Mouse (Mus musculus): Measurements from ENCODE around the gene Tmem207. TPM values are rescaled to one million over a fixed set of nuclear protein-coding genes. Genes with fewer than 3 reads are reported as not detected.
A peak's percentile ranks its signal among the peaks of the same experiment; 100 is the strongest.
"Not testable (repeated sequence)": the region's sequence is repeated elsewhere in the genome, so short reads cannot be mapped to it uniquely, and the experiment has no call there.

Tmem207 gene
- polyA plus RNA-seq, 1 experiment: 0.25 TPM

DNA sequence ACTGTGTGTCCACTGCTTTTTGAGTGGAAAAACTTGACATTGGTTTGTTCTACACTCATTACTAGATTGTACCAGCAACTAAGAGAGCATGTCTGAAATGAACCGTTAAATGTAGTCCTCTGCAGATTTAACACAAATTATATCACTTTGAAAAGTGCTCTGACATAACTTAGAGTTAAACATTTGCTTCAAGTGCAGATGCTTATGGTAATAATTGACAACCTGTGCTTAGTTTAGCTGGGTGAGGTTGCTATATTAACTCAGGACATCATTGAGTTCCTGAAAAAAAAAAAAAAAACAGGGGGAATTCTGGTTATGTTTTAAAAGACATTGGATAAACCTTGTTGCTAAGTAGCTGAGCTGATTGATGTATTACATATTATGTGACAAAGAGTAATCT, 3.9 kb upstream of the Tmem207 start:
- TF ChIP-seq CTCF (IDR thresholded peaks at IDR 0.05; ENCODE audit: borderline replicate concordance, extremely low read depth, insufficient read depth, insufficient read length) (no peak), POLR2A (IDR thresholded peaks at IDR 0.05; ENCODE audit: borderline replicate concordance, extremely low read depth, insufficient read depth, insufficient read length, poor library complexity, severe bottlenecking) (no peak)

DNA sequence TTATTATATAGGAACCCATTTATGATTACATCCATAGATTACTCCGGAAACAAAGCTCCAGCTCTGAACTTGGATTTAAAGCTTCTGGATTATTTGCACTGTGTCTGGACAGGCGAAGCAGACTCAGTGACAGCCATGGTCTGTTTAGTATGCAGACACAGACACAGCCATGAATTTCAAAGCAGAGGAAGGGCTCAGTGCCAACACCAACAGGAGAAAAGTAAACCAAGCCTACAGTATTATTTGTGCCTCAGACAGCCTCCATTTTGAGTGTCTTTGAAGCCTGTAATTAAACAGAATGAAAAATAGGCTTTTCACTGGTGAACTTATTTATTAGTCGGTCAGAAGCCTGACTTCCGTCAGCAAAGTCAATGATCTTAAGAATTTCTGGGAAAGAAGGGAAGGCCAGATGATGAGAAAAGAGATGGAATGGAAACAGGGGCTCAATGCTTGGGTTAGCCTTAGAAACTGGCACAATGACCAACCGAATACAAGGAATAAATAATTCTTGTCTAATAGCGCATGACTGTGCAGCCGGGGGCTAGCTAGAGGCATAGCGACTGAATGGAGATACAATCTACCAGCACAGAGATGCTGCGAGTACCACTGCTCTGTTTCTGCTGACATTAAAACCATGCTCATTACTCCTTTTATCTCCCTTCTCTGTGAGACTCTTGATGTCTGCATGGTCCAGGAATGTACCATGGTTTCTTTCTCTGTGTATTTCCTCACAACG, 1.5 kb upstream of the Tmem207 start:
- TF ChIP-seq POLR2A (IDR thresholded peaks at IDR 0.05; ENCODE audit: borderline replicate concordance, extremely low read depth, insufficient read depth, insufficient read length, poor library complexity, severe bottlenecking) (no peak), CTCF (IDR thresholded peaks at IDR 0.05; ENCODE audit: borderline replicate concordance, extremely low read depth, insufficient read depth, insufficient read length) (no peak)
- peak; percentile 96 for DNase-seq (ENCODE audit: low read depth)

More for the DNA sequence above, 3.9 kb upstream of the Tmem207 start:
- DNase-seq (ENCODE audit: low read depth): no peak

- peak; percentile 71 for DNase-seq (ENCODE audit: low read depth)
- TF ChIP-seq CTCF (IDR thresholded peaks at IDR 0.05; ENCODE audit: borderline replicate concordance, extremely low read depth, insufficient read depth, insufficient read length): no peak
- TF ChIP-seq POLR2A (IDR thresholded peaks at IDR 0.05; ENCODE audit: borderline replicate concordance, extremely low read depth, insufficient read depth, insufficient read length, poor library complexity, severe bottlenecking): no peak
Measured at GRCm38 (mm10) chr16:26525832-26526231, 737 bp downstream of the Tmem207 start.

GRCm38 (mm10) chr16:26519596-26519995, 7.0 kb downstream of the Tmem207 start:
- DNase-seq (ENCODE audit: low read depth): no peak
- TF ChIP-seq CTCF (IDR thresholded peaks at IDR 0.05; ENCODE audit: borderline replicate concordance, extremely low read depth, insufficient read depth, insufficient read length): peak; percentile 41; the same call in 1 of the 2 replicates
- no peak for TF ChIP-seq POLR2A (IDR thresholded peaks at IDR 0.05; ENCODE audit: borderline replicate concordance, extremely low read depth, insufficient read depth, insufficient read length, poor library complexity, severe bottlenecking)

- no peak for TF ChIP-seq POLR2A (IDR thresholded peaks at IDR 0.05; ENCODE audit: borderline replicate concordance, extremely low read depth, insufficient read depth, insufficient read length, poor library complexity, severe bottlenecking)
- TF ChIP-seq CTCF (IDR thresholded peaks at IDR 0.05; ENCODE audit: borderline replicate concordance, extremely low read depth, insufficient read depth, insufficient read length): no peak
- DNase-seq (ENCODE audit: low read depth): no peak
Measured at GRCm38 (mm10) chr16:26504961-26505360, 21.6 kb downstream of the Tmem207 start.

- TF ChIP-seq CTCF (IDR thresholded peaks at IDR 0.05; ENCODE audit: borderline replicate concordance, extremely low read depth, insufficient read depth, insufficient read length) (no peak), POLR2A (IDR thresholded peaks at IDR 0.05; ENCODE audit: borderline replicate concordance, extremely low read depth, insufficient read depth, insufficient read length, poor library complexity, severe bottlenecking) (no peak)
- no peak for DNase-seq (ENCODE audit: low read depth)
Measured at GRCm38 (mm10) chr16:26500738-26501137, 25.8 kb downstream of the Tmem207 start.

DNA sequence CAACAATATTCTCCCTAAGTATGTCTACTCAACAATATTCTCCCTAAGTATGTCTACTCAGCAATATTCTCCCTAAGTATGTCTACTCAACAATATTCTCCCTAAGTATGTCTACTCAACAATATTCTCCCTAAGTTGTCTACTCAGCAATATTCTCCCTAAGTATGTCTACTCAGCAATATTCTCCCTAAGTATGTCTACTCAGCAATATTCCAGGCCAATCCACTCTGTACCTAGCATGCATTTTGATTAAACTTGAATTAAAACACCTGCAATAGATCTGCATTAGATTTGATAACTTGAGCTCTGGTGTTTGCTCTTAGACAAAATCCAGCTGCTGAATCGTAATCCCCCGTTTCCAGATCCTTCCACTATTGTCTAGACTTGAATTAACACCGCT, 26.9 kb downstream of the Tmem207 start:
- DNase-seq (ENCODE audit: low read depth): not testable (repeated sequence)

DNA sequence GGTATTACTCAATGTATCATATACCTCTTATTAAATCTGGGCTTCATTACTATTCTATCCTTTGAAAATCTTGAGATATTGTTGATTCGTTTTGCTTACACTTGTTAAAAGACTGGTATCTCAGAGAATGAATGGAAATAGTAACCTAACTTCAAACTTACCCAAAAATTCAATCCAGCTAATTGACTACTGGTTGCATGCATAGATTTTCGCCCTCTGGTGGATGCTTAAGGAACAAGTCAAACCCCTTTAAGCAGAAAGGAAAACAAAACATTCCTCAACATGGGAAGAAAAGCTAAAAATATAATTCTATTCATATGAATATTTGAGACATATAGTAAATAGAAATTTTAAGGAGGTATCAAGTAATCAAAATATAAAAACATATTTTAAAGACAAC, 30.8 kb downstream of the Tmem207 start:
- DNase-seq (ENCODE audit: low read depth): peak; percentile 42
- 0 out of 2 replicates have a peak, but pooled peaks have one; percentile 24 for TF ChIP-seq CTCF (IDR thresholded peaks at IDR 0.05; ENCODE audit: borderline replicate concordance, extremely low read depth, insufficient read depth, insufficient read length)
- TF ChIP-seq POLR2A (IDR thresholded peaks at IDR 0.05; ENCODE audit: borderline replicate concordance, extremely low read depth, insufficient read depth, insufficient read length, poor library complexity, severe bottlenecking): no peak

DNA sequence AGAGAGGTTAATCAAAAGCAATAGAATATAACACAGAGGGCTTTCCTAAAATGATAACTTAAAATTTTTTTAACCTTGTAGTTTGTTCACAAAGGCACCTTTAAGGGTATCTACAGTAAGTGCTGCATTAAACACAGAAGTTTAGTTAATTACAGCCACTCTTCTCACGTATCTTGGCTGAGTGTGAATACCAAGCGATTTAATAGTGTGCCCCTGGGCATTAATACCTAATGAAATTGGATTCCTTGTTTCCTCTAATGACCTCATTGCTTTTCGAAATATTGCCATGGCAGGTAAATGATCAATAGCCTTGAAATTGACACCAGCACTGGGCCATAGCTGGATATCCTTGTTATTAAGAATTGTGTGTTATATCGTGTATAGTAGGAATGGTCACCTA, 55.3 kb downstream of the Tmem207 start:
- TF ChIP-seq CTCF (IDR thresholded peaks at IDR 0.05; ENCODE audit: borderline replicate concordance, extremely low read depth, insufficient read depth, insufficient read length): no peak
- TF ChIP-seq POLR2A (IDR thresholded peaks at IDR 0.05; ENCODE audit: borderline replicate concordance, extremely low read depth, insufficient read depth, insufficient read length, poor library complexity, severe bottlenecking): no peak

GRCm38 (mm10) chr16:26466535-26466934, 60.0 kb downstream of the Tmem207 start:
- no peak for TF ChIP-seq CTCF (IDR thresholded peaks at IDR 0.05; ENCODE audit: borderline replicate concordance, extremely low read depth, insufficient read depth, insufficient read length)
- no peak for TF ChIP-seq POLR2A (IDR thresholded peaks at IDR 0.05; ENCODE audit: borderline replicate concordance, extremely low read depth, insufficient read depth, insufficient read length, poor library complexity, severe bottlenecking)

More for the DNA sequence above, 55.3 kb downstream of the Tmem207 start:
- DNase-seq (ENCODE audit: low read depth): no peak

DNA sequence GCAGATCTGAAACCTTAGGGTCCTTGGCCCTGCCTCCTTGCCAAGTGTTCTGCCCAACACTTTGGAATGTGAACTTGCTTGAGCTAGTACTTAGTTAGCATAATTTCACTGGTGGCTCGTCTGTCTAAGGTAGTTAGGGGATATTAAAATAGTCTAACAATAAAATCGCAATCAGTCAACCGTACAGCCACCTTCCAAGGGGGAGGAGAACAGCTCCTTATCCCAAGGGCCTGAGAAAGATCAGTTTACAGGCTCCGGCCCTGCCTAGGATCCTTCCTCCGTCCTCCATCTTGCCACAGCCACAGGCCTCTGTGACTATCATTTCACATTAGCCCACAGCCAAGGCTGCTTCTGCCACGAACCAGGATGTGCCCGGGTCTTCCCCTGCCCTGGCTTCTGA, 63.7 kb downstream of the Tmem207 start, which contains the start of gene Cldn16:
Cldn16 (plus strand) TSS at position 301 of the 400 bp plus-strand sequence.
- TF ChIP-seq CTCF (IDR thresholded peaks at IDR 0.05; ENCODE audit: borderline replicate concordance, extremely low read depth, insufficient read depth, insufficient read length): no peak
- TF ChIP-seq POLR2A (IDR thresholded peaks at IDR 0.05; ENCODE audit: borderline replicate concordance, extremely low read depth, insufficient read depth, insufficient read length, poor library complexity, severe bottlenecking): no peak
- DNase-seq (ENCODE audit: low read depth): no peak

More at GRCm38 (mm10) chr16:26466535-26466934, 60.0 kb downstream of the Tmem207 start:
- DNase-seq (ENCODE audit: low read depth): no peak

- no peak for TF ChIP-seq POLR2A (IDR thresholded peaks at IDR 0.05; ENCODE audit: borderline replicate concordance, extremely low read depth, insufficient read depth, insufficient read length, poor library complexity, severe bottlenecking)
- TF ChIP-seq CTCF (IDR thresholded peaks at IDR 0.05; ENCODE audit: borderline replicate concordance, extremely low read depth, insufficient read depth, insufficient read length): no peak
Measured at GRCm38 (mm10) chr16:26456182-26456581, 70.4 kb downstream of the Tmem207 start.

More at GRCm38 (mm10) chr16:26456182-26456581, 70.4 kb downstream of the Tmem207 start:
- DNase-seq (ENCODE audit: low read depth): no peak

Data from brain, embryonic 14.5 days (tissue).